Mouse (Mus musculus) brain, embryonic 14.5 days (tissue): ENCODE measurements around the gene Elk3. TPM values are rescaled to one million over a fixed set of nuclear protein-coding genes. Genes with fewer than 3 reads are reported as not detected.

Experiments used
- DNase-seq: peaks from one replicate; pipeline ENCODE4 v3.0.0-alpha.2; 2011; ENCODE audit warnings: low read depth
- CTCF ChIP-seq: fragments of 200-500 bp; IDR thresholded peaks from 2 replicates; pipeline ENCODE4 v1.5.1; 2012; ENCODE audit warnings: inconsistent platforms, mild to moderate bottlenecking, moderate library complexity, borderline replicate concordance; ENCODE audit not compliant: insufficient read depth, insufficient read length; ENCODE audit errors: extremely low read depth
- POLR2A ChIP-seq: fragments of 200-500 bp; IDR thresholded peaks from 2 replicates; pipeline ENCODE4 v1.6.1; 2012; ENCODE audit warnings: mild to moderate bottlenecking, inconsistent platforms, borderline replicate concordance; ENCODE audit not compliant: poor library complexity, insufficient read depth, insufficient read length, severe bottlenecking; ENCODE audit errors: extremely low read depth
- polyA plus RNA-seq: library from polyadenylated mRNA; depleted of rRNA; stranded (reverse); fragments of >200 nt; gene quantifications from 2 replicates; pipeline ENCODE4 v1.2.3, GENCODE M21; 2012

Gene Elk3
- polyA plus RNA-seq, 1 experiment = 16.0 TPM

DNA sequence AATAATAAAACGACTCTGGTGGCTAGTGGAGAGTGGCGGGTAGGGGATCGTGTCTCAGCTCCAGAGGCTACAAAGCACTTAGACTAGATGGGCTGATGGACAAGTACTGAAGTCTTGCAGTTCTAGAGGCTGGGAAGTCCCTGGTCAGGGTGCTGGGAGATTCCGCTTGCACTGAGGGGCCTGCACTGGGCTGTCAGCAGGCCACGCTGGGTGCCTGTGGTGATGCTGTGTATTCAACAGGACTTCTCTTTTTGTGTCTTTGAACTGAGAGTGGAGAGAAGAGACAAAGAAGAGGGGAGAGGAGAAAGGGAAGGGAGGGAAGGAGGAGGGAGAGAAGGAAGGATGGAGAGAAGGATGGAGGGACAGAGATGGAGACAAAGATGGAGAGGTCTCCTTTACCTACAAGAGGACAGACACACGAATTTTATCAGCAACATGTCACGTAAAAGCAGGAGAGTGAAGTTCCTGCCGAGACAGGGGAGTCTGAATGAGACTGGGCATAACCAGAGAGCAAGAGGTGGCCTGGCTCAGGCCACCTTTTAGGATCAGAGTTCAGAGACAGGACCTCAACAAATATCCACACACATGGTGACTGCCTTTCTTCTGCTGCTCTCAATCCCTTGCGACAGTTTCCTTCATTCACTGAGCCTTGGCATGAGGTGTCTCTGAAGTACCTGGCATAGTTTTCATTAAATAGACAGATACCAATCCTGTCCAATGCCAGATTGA is 35.4 kb upstream of the Elk3 start:
- TF ChIP-seq POLR2A (no peak), CTCF (no peak)
- DNase-seq = no peak

- no peak for DNase-seq
- TF ChIP-seq POLR2A = no peak
- no peak for TF ChIP-seq CTCF
Observed at GRCm38 (mm10) chr10:93345497-93345896, 34.6 kb upstream of the Elk3 start.

GRCm38 (mm10) chr10:93343469-93343868 is 32.5 kb upstream of the Elk3 start:
- TF ChIP-seq POLR2A = no peak
- no peak for DNase-seq

GRCm38 (mm10) chr10:93342986-93343385 is 32.1 kb upstream of the Elk3 start:
- no peak for DNase-seq
- TF ChIP-seq CTCF (no peak), POLR2A (no peak)

DNA sequence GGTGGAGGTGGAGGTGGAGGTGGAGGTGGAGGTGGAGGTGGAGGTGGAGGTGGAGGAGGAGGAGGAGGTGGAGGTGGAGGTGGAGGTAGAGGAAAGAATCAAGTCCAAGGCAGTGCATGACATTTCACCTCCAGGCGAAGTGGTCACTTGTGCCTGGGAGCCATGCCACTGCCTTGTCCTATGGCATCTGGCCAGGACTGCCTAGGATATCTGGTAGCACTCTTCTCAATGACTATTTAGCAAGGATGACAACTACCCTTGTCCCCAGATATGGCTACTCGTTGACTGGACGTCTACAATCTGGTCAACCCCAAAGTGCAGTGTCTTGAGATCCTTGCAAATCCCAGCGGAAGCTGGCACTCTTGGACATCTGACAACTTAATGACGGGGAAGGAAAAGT is 27.6 kb upstream of the Elk3 start:
- TF ChIP-seq CTCF = no peak
- TF ChIP-seq POLR2A = no peak
- no peak for DNase-seq

- no peak for TF ChIP-seq POLR2A
- no peak for TF ChIP-seq CTCF
- no peak for DNase-seq
Observed at GRCm38 (mm10) chr10:93336462-93336931, 25.6 kb upstream of the Elk3 start.

GRCm38 (mm10) chr10:93335828-93336461 is 25.0 kb upstream of the Elk3 start:
- DNase-seq = no peak
- no peak for TF ChIP-seq CTCF
- TF ChIP-seq POLR2A = no peak

- TF ChIP-seq CTCF (no peak), POLR2A (no peak)
- DNase-seq = no peak
Observed at GRCm38 (mm10) chr10:93335001-93335400, 24.1 kb upstream of the Elk3 start.

DNA sequence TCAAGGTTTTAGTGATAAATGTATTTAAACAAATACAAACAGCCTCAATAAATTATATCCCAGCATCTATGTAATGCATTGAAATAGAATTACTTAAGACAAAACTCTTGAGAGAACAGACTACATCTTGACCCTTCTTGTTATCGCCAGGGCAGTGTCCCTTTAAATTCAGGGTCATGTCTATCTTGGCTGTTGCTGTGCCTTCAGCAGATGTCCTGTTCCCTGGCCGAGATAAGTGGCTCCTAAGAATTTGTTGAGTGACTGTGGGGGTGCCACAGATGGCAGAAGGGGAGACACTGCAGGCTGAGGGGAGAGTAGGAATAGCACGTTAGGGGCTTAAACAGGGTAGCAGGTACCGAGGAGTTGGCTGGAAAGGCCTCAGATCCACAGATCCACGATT is 22.3 kb upstream of the Elk3 start:
- TF ChIP-seq CTCF = no peak
- no peak for TF ChIP-seq POLR2A
- no peak for DNase-seq

GRCm38 (mm10) chr10:93332261-93332809 is 21.4 kb upstream of the Elk3 start:
- DNase-seq = no peak
- TF ChIP-seq CTCF = no peak
- no peak for TF ChIP-seq POLR2A

GRCm38 (mm10) chr10:93331543-93331942 is 20.6 kb upstream of the Elk3 start:
- no peak for DNase-seq
- TF ChIP-seq CTCF (no peak), POLR2A (no peak)

GRCm38 (mm10) chr10:93328321-93328720 is 17.4 kb upstream of the Elk3 start:
- TF ChIP-seq CTCF = no peak
- TF ChIP-seq POLR2A = no peak
- DNase-seq = no peak

DNA sequence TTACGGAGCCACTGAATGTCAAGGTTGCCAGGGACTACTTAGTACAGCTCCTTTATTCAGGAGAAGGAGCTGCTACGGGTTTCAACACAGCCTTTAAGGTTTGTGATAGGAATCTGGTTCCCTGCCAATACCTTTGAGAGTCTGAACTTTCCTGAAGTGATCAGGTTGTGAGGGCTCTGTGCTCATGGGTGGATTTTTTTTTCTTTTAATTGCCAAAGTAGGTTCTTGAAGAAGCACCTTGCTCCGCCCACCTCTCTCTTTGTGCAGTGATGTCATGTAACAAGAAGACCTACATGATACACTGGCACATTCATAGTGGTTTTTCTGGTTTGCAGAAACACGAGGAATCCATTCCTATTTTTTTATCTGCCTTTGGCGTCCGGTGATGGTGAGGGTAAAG is 16.3 kb upstream of the Elk3 start:
- TF ChIP-seq CTCF (no peak), POLR2A (no peak)
- no peak for DNase-seq

- TF ChIP-seq POLR2A = no peak
Observed at GRCm38 (mm10) chr10:93326741-93327100, 15.8 kb upstream of the Elk3 start.

More at GRCm38 (mm10) chr10:93326741-93327100, 15.8 kb upstream of the Elk3 start:
- DNase-seq = no peak
